Mouse (Mus musculus) inflammation-experienced regulatory T-cells, adult 6 months (primary cell): Measurements from ENCODE around the gene Rnf26. TPM values are rescaled to one million over a fixed set of nuclear protein-coding genes. Genes with fewer than 3 reads are reported as not detected.
A peak's percentile ranks its signal among the peaks of the same experiment; 100 is the strongest.
"Not testable (repeated sequence)": the region's sequence is repeated elsewhere in the genome, so short reads cannot be mapped to it uniquely, and the experiment has no call there.

Experiments
- ATAC-seq: one replicate; pipeline ENCODE4 v1.8.0; 2017
- polyA plus RNA-seq, 3 experiments: library from polyadenylated mRNA; unstranded; fragments of 100-300 nt; shearing (Covaris generic); gene quantifications; one replicate each; pipeline ENCODE4 v1.2.1; 2017

The Rnf26 gene
- polyA plus RNA-seq, 3 experiments from 2014 or later: 3.9 to 8.2 (median 6.0) TPM

DNA sequence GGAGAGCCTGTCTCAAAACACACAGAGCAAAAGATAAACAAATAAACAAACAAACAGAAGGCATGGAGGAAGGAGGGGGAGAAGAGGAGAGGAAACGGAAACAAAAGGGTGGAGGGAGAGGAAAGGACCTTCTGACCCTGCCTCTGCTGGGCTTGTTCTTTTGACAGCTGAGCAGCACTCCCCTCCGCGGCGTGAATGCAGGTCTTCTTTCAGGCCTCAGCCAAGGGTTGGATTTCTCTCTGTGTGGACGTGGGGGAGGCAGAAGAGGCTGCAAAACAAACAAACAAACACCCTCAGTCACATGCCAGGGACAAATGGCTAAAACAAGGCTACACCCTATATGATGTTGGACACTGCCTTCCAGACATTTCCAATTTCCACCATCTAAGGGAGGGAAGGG, 11.7 kb upstream of the Rnf26 start:
- no peak for ATAC-seq

DNA sequence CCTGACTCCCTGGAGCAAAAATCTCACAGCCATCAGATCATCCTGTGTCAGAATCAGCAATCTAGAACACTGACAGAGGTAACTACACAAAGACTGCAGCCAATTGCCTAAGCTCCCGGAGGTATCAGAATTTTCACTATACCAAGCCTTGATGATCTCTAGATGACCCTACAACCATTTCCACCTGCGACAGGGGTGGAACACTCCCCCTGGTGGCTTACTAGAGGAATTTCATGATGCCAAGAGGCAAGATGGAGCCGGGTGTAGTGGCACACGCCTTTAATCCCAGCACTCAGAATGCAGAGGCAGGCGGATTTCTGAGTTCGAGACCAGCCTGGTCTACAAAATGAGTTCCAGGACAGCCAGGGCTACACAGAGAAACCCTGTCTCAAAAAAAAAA, 11.0 kb upstream of the Rnf26 start:
- peak; percentile 52 for ATAC-seq

DNA sequence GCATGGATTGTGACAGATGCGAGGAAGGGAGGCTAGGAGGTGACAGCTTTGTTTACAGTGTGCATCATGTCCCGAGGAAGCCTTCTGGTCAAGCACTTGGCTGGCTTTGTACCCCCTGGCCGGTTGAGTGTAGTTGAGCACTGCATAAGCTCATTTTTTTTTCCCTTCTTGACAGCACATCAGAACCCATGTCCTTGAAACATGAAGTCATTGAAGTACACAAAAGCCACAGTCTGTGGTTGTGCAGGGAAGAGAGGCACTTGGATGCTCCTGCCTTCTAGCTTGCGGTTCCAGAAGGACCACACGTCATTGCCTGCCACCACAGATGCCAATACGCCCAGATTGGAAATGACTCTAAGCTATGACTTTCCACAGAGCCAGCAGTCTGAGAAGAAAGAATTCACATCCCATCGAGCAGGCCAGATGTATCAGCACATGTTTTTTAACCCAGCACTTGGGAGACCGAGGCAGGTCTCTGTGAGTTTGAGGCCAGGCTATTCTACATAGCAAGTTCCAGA, 6.7 kb upstream of the Rnf26 start:
- no peak for ATAC-seq

DNA sequence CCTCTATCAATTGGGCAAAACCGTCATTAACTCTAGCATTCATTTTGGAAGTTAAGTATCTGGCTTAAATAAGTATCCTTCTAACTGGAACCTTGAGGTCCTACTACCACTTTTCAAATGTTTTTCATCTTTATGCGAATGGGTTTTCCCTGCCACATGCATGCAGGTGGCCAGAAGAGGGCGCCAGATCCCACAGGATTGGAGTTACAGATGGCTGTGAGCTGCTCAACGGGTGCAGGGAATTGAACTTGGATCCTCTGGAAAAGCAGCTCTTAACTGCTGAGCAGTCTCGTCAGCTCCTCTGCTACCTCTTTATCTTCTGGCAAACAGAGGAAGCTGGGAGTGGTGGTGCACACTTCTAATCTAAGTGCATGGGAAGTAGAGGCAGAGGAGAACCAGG, 5.7 kb upstream of the Rnf26 start:
- no peak for ATAC-seq

DNA sequence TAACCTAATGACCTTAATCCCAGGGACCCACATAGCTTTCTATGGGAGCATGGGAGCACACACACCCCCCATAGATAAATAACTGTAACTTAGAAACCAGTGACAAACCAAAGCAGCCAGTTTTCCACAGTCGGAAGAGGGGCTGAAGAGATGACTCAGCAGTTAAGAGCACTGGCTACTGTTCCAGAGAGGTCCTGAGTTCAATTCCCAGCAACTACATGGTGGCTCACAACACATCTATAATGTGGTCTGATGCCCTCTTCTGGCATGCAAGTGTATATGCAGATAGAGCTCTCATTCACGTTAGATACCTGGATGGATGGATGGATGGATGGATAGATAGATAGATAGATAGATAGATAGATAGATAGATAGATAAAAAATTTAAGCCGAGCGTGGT, 2.9 kb upstream of the Rnf26 start:
- no peak for ATAC-seq

DNA sequence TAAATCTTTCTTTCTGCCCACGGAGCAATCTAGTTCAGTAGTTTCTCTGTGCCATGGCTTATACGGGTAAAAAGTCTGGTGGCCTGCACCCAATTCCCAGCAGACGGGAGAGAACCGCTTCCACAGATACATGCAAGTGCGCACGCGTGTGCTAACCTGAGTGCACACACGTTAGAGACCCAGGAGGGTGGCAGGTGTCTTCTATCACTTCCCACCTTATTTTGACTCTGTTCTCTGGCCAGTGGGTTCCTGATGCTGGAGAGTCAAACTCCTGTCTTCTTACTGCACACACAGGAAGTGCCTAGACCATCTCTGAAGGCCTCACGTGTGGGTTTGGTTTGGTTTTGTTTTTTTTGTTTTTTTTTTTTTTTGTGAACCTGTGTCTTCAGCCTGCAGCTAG, 2.3 kb upstream of the Rnf26 start:
- ATAC-seq: no peak

DNA sequence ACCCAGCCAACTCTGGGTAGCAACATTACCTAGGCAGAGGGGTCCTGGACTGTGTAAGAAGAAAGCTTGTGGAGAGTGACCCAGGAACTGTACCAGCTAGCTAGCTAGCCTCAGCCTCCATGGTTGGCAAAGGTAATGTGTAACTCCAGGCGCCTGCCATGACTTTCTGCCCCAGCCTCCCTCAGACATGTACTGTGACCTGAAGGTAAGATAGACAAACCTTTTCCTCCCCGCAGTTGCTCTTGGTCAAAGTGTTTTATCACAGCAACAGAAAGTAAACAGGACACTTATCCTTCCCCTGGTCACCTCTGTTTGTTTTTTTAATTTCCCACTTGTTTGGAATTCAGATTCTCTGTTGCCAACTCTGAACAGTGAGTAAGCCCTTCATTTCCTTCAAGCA, 1.1 kb upstream of the Rnf26 start:
- ATAC-seq: no peak

DNA sequence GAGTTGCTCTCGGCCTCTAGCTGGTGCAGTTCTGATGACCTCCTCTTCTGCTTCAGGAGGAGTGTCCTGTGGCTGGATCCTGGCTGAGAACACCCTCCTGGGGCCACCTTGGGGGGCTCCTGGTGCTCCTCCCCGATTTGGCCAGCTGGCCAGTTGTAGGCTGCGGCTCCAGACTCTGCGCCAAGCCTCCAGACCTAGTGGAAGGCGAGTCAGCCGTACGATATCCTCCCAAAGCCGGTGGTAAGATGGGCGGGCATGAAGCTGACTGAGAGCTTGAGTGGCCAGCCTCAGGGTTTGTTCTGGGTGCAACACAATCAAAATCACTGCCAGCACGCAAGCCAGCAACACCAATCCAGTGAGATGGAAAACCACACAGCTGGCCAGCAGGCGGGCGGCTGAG, 1.4 kb downstream of the Rnf26 start:
- not testable (repeated sequence) for ATAC-seq

DNA sequence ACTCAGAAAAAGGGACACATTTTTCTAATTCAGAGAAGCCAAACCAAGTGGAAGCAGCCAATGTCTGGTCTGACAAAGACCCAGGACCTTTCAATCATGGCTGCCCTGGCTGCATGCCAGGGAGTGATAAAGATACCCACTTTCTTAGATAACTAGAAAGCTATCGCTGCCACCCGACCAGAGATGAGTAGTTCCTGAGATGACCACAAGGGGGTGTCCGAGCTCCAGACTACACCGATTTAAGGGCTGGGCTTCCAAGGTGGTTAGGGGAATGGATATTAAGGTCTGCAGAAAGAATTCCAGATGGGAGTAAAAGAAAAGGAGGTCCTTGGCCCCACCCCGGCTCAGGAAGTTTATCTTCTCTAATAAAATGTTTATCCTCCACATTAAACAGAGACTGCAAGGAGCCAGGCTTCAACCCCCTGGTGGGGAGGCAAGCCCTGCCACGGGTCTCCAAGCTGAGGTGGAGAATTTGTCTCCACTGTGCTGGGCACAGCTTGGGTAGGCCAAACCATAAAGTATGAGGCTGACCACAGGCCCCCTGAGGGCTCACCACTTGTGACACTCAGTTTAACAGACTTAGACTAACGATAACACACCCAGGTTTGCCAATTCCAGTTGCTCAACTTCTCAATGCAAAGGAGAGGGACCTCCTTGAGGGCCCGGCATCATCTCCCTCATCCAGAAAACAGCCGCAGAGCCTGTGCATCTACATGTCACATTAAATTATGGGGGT, 3.8 kb downstream of the Rnf26 start:
- no peak for ATAC-seq

DNA sequence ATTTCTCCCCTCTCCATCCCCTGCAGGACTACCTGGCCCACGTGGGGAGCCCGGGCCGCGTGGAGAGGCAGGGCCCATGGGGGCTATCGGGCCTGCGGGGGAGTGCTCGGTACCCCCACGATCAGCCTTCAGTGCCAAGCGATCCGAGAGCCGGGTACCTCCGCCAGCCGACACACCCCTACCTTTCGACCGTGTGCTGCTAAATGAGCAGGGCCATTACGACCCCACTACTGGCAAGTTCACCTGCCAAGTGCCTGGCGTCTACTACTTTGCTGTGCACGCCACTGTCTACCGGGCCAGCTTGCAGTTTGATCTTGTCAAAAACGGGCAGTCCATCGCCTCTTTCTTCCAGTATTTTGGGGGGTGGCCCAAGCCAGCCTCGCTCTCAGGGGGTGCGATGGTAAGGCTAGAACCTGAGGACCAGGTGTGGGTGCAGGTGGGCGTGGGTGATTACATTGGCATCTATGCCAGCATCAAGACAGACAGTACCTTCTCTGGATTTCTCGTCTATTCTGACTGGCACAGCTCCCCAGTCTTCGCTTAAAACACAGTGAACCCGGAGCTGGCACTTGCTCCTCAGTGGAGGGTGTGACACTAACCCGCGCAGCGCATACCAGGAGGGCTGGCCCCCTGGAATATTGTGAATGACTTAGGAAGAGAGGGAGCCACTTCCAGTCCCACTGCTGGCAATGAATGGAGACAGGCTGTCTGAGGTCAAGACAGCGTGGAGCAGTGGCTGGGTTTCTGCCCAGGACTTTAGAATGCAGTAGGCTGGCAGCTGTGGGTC, 4.9 kb downstream of the Rnf26 start:
- no peak for ATAC-seq

DNA sequence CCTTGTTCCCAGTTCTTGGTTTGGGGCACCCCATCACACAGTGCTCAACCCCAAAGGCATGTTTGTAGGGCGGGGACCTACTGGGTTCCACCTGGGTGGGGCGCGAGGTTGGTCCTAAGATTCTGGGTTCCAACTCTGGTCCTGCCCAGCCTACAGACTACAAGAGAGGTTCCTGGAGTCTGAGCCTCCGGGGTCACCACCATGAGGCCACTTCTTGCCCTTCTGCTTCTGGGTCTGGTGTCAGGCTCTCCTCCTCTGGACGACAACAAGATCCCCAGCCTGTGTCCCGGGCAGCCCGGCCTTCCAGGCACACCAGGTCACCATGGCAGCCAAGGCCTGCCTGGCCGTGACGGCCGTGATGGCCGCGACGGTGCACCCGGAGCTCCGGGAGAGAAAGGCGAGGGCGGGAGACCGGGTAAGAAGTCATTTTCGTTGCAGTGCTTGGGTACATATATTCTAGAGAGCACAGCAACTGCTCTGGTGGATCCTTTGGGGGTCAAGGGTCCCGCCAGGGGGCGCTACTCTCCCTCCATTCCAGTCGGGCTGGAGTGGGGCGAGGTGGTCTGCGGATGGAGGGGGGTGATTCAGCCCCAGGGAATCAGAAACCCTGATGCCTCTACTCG, 5.6 kb downstream of the Rnf26 start:
- no peak for ATAC-seq

DNA sequence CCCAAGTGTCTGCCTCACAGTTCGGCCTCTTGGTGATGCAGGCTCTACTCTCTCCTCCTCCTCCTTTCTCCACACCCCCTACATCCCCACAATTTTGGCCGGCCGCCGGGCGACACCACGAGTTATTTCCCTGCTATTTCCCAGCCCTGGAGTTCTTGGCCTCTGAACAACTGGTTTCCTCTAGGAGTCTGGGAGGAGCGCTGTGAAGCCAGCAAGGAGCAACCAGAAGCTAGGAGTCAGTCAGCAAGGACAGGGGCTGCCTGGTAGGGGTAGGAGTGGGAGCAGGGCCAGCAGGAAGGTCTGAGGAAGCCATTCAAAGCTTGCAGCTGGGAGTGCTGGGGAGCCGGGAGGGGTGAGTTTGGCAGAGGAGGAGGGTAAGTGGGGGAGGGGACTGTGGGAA, 6.2 kb downstream of the Rnf26 start, which contains the start of gene C1qtnf5:
Gene C1qtnf5 (plus strand): TSS at position 136 of the 400 bp plus-strand sequence.
- ATAC-seq: no peak

DNA sequence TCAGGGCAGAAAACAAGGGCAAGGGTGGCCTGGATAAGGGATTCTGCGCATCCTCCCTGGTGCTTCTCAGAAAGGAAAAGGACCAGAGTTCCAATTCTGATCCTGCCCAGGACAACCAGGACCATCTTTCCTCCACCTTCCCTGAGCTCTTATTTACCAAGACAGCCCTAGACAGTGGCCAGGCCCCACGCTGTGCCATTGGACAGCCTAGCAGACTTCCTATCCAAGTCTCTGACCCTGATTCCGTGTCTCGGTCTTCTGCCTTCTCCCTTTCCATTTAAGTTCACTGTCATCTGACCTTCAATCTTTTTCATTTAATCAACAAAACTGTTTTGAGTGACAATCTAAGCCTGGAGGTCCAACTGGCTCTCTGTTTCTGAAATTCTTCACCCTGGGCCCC, 6.7 kb downstream of the Rnf26 start:
- no peak for ATAC-seq

DNA sequence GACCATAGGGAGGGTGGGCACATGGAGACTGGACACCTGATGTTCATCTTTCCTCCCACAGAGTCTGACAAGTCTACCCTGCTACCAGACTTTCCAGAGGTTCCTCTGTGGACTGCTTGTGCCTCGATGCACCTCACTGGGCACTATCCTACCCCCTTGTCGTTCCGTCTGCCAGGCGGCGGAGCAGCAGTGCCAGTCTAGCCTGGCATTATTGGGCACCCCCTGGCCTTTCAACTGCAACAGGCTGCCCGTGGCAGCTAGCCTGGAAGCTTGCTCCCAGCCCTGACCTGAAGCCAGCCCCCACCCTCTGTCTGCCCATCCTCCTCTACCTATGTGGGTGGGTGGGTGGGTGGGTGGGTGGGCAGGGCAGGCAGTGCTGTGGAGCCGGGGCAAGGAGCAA, 7.1 kb downstream of the Rnf26 start:
- ATAC-seq: no peak

DNA sequence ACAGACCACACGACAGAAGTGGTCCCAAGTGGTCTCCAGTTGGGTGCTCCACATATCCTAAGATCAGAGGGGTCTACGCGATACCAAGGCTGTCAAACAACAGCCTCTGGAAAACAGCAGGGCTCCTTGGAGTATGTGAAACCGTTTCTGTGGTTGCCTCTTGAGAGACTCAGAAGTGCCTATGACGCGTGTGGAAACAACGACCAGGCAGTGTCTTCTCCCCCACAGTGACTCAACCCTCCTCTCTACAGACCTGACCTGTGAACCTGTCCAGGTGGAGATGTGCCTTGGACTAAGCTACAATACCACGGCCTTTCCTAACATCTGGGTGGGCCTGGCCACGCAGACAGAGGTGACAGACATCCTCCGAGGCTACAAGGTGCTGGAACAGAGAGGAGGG, 7.5 kb downstream of the Rnf26 start:
- ATAC-seq: no peak

DNA sequence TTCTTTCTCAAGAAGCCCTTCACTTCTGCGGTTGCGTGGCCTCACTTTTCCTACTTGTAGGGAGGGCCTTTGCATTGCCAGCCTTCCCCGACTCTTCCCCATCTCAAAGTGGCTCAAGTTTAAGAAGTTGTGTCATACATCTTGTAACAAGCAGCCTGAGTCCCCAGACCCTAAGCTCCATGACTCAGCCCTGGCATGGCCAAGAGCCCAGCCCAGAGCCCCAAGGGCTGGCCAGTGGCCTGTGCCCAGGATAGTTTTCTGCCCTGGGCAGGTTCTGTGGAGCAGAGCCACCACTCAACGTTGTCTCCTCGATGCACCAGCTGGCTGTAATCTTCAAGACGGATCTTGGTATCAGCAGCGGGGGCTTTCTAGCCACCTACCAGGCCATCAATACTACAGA, 8.4 kb downstream of the Rnf26 start:
- no peak for ATAC-seq

DNA sequence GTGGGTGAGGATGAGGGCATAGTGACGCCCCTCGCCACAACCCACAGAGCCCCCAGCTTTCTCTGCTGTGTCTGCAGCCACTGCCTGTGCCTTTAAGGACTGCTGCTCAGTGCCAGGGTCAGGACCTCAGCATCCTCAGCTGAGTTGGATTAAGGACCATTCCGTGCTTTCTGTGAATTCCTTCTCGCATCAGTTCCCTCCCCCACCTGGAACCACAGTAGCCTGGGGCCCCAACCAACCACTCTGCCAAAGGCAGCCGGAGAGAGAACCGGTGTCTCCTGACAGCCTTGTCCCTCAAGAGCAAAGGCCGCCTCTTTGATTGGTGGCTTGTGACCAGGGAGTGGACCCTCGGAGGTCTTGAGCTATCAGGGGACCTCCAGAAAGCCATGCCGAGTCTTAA, 11.8 kb downstream of the Rnf26 start, which contains the start of gene Mfrp:
Gene Mfrp (plus strand): TSS at position 240 of the 400 bp plus-strand sequence.
- ATAC-seq: no peak

DNA sequence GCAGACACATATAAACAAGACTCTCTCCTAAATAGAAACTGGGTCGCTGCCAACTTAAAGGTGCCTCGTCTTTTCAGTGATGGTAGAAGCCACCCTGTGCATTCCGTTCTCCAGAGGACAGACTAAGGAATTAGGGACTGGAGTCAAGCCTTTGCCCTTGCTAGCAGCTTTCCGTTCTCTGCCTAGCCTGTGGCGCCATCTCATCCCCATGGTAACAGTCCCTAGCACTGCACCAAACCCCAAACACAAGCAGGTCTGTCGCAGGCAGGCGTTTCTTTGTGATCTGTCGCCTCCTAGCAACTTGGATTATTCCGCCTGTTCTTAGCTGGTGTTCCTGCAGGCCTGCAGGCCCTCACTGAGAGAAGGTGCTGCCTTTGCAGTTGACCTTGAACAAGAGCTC, 16.8 kb downstream of the Rnf26 start:
- ATAC-seq: no peak

DNA sequence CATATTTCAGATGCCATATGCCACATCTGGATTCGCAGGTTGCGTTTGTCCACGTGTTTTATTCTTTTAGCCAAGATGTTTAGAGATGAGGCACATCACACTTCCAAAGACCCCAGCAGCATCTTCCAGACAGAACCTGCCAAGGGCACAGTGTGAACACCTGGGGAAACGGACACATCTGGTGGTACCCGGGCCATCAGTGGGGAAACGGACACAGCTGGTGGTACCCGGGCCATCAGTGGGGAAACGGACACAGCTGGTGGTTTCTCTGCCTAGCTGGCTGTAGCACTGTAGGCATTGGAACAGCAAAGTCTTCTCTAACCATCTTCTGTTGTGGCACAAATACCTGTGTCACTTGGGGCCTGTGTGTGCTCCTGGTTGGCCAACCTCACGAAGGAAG, 17.5 kb downstream of the Rnf26 start:
- no peak for ATAC-seq

DNA sequence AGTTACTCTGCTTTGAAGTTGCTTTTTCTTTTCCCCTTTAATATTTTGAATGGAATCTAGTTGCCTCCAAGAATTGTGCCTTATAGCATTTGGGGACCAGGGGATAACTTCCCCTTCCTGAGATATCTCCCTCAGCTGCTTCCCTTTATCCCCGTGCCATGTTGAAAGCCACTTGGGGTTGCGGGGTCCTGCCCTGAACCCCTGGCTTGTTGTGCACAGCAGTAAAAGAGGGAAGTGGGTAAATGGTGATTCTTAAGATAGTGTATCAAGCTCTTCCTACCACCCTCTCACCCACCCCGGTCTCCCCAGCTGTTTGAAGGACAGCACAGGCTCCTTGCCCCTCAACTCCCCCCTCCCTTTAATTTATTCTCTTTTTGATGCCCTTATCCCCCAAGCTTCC, 18.6 kb downstream of the Rnf26 start:
- no peak for ATAC-seq

DNA sequence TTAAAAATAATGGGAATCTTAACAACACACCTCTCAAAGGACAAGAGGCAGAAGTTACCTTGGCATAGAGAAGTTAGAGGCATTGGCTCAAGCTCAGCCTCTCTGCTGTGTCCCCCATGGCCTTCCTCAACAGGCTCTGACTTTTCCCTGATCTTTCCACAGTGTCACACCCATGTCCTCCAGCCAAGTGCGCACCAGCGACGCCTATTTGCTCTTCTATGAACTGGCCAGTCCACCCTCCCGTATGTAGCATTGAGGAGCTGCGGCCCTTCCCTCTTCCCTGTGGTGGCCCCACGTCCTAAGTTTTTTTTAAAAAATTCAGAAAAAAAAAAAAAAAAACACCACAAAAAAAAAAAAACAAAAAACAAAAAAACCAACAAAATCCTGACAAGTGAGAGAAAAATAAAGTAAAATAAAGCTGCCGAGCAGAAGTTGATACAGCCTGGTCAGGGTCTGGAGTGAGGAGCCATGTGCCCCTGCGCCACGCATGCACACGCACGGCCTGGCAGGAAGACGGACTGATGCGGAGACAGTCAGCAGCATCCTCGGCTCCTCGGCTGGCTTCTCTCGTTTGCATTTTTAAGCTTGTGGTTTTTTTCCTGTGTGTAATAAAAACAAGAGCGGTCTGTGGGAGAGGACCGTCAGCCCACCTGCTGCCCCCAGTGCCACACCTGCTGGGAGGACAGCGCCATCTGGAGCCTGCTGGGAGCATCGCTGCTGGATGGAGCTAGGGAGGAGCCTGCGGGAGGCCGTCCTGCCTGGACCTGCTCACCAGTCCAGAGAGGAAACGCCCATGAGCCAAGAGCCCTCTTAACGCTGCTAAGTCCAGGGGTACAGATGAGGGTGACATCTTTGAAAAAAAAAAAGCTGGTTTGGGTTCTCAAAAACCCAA, 19.5 kb downstream of the Rnf26 start:
- no peak for ATAC-seq

DNA sequence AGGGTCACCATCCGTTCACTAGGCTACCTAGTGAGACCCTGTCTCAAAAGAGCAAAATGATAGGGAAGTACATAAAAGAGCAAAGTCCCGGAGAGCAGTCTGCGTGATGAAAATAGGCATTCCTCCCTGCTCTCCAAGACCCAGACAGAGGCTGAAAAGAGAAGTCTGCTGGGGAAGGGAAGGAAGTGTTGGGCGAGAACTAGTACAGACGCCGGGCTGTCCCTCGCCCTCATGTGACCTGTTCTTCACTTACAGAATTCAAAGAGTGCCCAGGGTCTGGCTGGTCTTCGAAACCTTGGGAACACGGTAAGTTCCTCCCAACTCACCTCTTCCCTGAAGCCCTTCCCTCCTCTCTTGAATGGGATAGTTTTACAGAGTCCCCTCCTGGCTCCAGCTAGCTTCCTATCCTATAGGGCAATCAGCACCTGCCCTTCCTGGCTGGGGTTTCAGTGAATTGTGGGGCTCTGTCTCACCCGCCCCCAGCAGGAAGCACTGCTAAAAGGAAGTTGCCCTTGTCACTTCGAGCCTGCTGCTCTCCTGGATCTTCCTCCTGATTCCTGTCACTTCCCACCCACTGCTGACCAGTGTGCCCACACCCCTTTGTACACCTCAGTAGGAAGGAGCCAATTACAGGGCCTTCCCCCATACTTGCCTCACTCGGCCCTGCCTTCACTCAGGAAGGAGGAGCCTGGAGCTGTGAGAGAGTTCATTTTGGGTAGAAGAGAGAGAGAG, 24.3 kb downstream of the Rnf26 start:
- ATAC-seq: no peak
